Mouse (Mus musculus) embryonic fibroblast, embryonic 13.5 days (primary cell): ENCODE results near the gene Fbxw11.

Experiments
- CTCF ChIP-seq: IDR thresholded peaks from 2 replicates; pipeline ENCODE4 v1.5.1; 2011; ENCODE audit warnings: mild to moderate bottlenecking, control low read depth, low read length, moderate library complexity, borderline replicate concordance; ENCODE audit not compliant: insufficient read depth
- POLR2A ChIP-seq: IDR thresholded peaks from 2 replicates; pipeline ENCODE4 v1.6.1; 2011; ENCODE audit warnings: low read depth, mild to moderate bottlenecking, control low read depth, low read length, moderate library complexity

DNA sequence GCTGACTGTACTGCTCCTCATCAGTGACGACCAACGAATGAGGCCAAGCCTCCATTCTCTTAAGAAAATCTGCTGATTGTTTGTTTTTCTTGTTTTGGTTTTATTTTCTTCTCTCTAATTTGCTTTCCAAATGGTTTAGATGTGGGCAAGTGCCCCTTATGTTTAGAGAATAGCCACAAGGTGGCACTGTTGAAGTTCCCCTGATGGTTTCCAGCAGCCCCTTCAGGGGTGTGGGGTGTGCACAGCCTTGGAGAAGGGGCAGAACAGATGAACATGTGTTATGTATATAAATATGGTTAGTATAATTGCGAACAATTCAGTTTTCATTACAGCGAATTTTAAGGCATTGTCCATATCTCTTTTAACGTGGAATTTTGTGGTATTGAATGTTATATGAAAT, 71.7 kb downstream of the Fbxw11 start:
- no peak for TF ChIP-seq CTCF
- no peak for TF ChIP-seq POLR2A
